Mouse (Mus musculus) hindbrain, embryonic 15.5 days (tissue): ENCODE measurements around the gene Nudt5. TPM values are rescaled to one million over a fixed set of nuclear protein-coding genes. Genes with fewer than 3 reads are reported as not detected.

ENCODE experiments used
- ATAC-seq: fragments of 200-750 bp; cut with Nextera tagmentation; 2 replicates; pipeline ENCODE4 v1.8.0; 2017; ENCODE audit warnings: low read depth, moderate number of reproducible peaks, moderate TSS enrichment; ENCODE audit not compliant: low FRiP score
- H3K27ac ChIP-seq: fragments of 300-500 bp; sonication (generic); replicated peaks from 2 replicates; pipeline ENCODE4 v1.5.1; 2015; ENCODE audit warnings: mild to moderate bottlenecking, inconsistent platforms
- H3K27me3 ChIP-seq: fragments of 300-500 bp; sonication (generic); 2 replicates; pipeline ENCODE4 v1.6.1; 2015; ENCODE audit warnings: control low read depth, inconsistent platforms
- H3K36me3 ChIP-seq: fragments of 300-500 bp; sonication (generic); 2 replicates; pipeline ENCODE4 v1.6.1; 2015; ENCODE audit warnings: control low read depth, inconsistent platforms
- H3K4me1 ChIP-seq: fragments of 300-500 bp; sonication (generic); replicated peaks from 2 replicates; pipeline ENCODE4 v1.6.1; 2015; ENCODE audit warnings: control low read depth, inconsistent platforms
- H3K4me2 ChIP-seq: fragments of 300-500 bp; sonication (generic); 2 replicates; pipeline ENCODE4 v1.6.1; 2015; ENCODE audit warnings: moderate library complexity, mild to moderate bottlenecking, inconsistent platforms
- H3K4me3 ChIP-seq: fragments of 300-500 bp; sonication (generic); 2 replicates; pipeline ENCODE4 v1.5.1; 2015; ENCODE audit warnings: mild to moderate bottlenecking, inconsistent platforms
- H3K9ac ChIP-seq: fragments of 300-500 bp; sonication (generic); 2 replicates; pipeline ENCODE4 v1.6.1; 2015; ENCODE audit warnings: inconsistent platforms
- H3K9me3 ChIP-seq: fragments of 300-500 bp; sonication (generic); 2 replicates; pipeline ENCODE4 v1.6.1; 2016; ENCODE audit warnings: control low read depth, inconsistent platforms
- WGBS: fragments of 180-500 bp; shearing (Covaris S2); methylation state at CpG from one replicate; pipeline ENCODE4 v1.1.7; 2015; 5-methylcytosine and 5-hydroxymethylcytosine counted together
- polyA plus RNA-seq: library from polyadenylated mRNA; unstranded; fragments of >200 nt; fragmentation: Nextera tagmentation; extraction: Ambion mirVana; gene quantifications from 2 replicates; pipeline ENCODE4 v1.2.1, GENCODE M21; 2015

The Nudt5 gene
- polyA plus RNA-seq, 1 experiment from 2014 or later, result 23.9 TPM

GRCm38 (mm10) chr2:5824213-5824612, 20.6 kb upstream of the Nudt5 start:
- H3K36me3 ChIP-seq, result peaks cover 32% of the 10 kb centered on the region
- no peaks in the 10 kb centered on the region for H3K9me3 ChIP-seq
- no peak overlapping the region for H3K9ac ChIP-seq
- no peak for ATAC-seq
- no peak overlapping the region for H3K4me2 ChIP-seq
- H3K4me1 ChIP-seq, result no peaks in the 10 kb centered on the region
- 21% methylated on average over 1 of the region's 1 CpGs for WGBS
- H3K27me3 ChIP-seq, result no peaks in the 10 kb centered on the region
- H3K4me3 ChIP-seq, result no peak overlapping the region
- H3K27ac ChIP-seq, result no peak overlapping the region

GRCm38 (mm10) chr2:5824685-5825084, 20.1 kb upstream of the Nudt5 start:
- ATAC-seq, result no peak
- 91% methylated on average over 5 of the region's 5 CpGs for WGBS
- Histone ChIP-seq H3K4me3 (no peak overlapping the region), H3K4me1 (no peaks in the 10 kb centered on the region), H3K9ac (no peak overlapping the region), H3K4me2 (no peak overlapping the region), H3K9me3 (no peaks in the 10 kb centered on the region), H3K27ac (no peak overlapping the region), H3K27me3 (no peaks in the 10 kb centered on the region), H3K36me3 (peaks cover 27% of the 10 kb centered on the region)

GRCm38 (mm10) chr2:5825265-5825913, 19.4 kb upstream of the Nudt5 start:
- Histone ChIP-seq H3K4me1 (no peaks in the 10 kb centered on the region), H3K36me3 (peaks cover 26% of the 10 kb centered on the region), H3K9ac (no peak overlapping the region), H3K4me3 (no peak overlapping the region), H3K4me2 (no peak overlapping the region), H3K9me3 (no peaks in the 10 kb centered on the region), H3K27ac (no peak overlapping the region), H3K27me3 (no peaks in the 10 kb centered on the region)
- WGBS, result 95% methylated on average over 5 of the region's 5 CpGs
- ATAC-seq, result no peak

GRCm38 (mm10) chr2:5840815-5841214, 4.0 kb upstream of the Nudt5 start:
- H3K4me3 ChIP-seq, result no peak overlapping the region
- H3K27me3 ChIP-seq, result no peaks in the 10 kb centered on the region
- no peaks in the 10 kb centered on the region for H3K9me3 ChIP-seq
- WGBS, result 96% methylated on average over 11 of the region's 11 CpGs
- H3K4me2 ChIP-seq, result no peak overlapping the region
- no peak for ATAC-seq
- peaks cover 11% of the 10 kb centered on the region for H3K4me1 ChIP-seq
- no peak overlapping the region for H3K9ac ChIP-seq
- H3K36me3 ChIP-seq, result peaks cover 52% of the 10 kb centered on the region
- no peak overlapping the region for H3K27ac ChIP-seq

DNA sequence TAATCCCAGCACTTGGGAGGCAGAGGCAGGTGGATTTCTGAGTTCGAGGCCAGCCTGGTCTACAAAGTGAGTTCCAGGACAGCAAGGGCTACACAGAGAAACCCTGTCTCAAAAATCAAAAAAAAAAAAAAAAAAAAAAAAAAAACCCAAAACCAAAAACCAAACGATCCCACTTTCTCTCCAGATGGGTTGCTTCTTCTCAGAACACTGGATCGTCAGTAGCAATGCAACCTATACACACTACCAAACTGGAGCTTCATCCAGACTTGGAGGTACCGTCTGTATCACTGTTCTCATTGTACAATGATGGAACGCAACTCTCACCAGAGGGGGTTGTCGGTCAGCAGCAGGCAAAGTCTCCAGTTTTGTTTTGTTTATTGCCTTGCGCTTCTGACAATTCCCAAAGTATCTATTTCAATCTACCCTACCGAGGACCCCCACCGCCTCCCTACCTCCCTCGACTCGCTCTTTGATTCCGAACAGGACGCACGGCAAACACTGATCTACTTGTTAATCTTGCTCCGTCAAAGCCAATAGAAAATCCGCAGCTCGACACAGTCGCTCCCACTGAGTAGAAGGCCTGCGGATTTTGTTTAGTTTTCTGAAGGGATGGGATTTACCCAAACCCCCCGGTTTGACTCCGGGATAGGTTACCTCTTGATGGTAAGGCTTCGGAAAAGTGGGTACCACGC, 492 bp upstream of the Nudt5 start:
- H3K4me1 ChIP-seq, result peaks cover 22% of the 10 kb centered on the region
- no peaks in the 10 kb centered on the region for H3K9me3 ChIP-seq
- no peaks in the 10 kb centered on the region for H3K27me3 ChIP-seq
- H3K4me2 ChIP-seq, result peak overlapping the region; percentile 63
- WGBS, result 5% methylated on average over 23 of the region's 23 CpGs
- peak overlapping the region; percentile 94 for H3K27ac ChIP-seq
- ATAC-seq, result peak; percentile 55
- peak overlapping the region; percentile 73 for H3K4me3 ChIP-seq
- H3K9ac ChIP-seq, result peak overlapping the region; percentile 72
- peaks cover 25% of the 10 kb centered on the region for H3K36me3 ChIP-seq

DNA sequence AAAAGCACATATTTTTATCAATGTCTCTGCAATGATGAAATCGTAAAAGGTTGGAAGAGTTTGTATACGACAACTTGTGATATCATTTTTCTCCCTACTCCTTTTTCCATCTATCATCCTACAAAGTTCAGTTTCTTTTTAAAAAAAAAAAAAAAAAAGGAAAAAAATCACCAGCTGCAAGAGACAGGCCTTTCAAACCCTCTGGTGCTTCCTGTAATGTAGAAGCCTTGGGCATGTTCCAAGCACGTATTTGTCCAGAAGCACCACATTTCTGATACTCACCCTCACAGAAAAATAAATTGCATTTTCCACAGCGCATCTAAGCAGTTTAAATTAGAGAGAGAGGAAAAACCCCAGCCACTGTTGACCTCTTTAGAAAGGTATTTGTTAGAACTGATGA, 1.0 kb downstream of the Nudt5 start:
- WGBS, result 37% methylated on average over 4 of the region's 4 CpGs
- Histone ChIP-seq H3K9ac (peak overlapping the region; percentile 72), H3K36me3 (peaks cover 10% of the 10 kb centered on the region), H3K9me3 (no peaks in the 10 kb centered on the region), H3K27ac (no peak overlapping the region), H3K4me1 (peaks cover 22% of the 10 kb centered on the region), H3K27me3 (no peaks in the 10 kb centered on the region), H3K4me3 (peak overlapping the region; percentile 73), H3K4me2 (peak overlapping the region; percentile 53)
- no peak for ATAC-seq

- no peak for ATAC-seq
- Histone ChIP-seq H3K27ac (no peak overlapping the region), H3K9ac (no peak overlapping the region), H3K4me1 (peaks cover 8% of the 10 kb centered on the region), H3K27me3 (no peaks in the 10 kb centered on the region), H3K36me3 (no peaks in the 10 kb centered on the region), H3K4me2 (no peak overlapping the region), H3K4me3 (no peak overlapping the region), H3K9me3 (no peaks in the 10 kb centered on the region)
- 93% methylated on average over 9 of the region's 9 CpGs for WGBS
Observed at GRCm38 (mm10) chr2:5851116-5851515, 6.3 kb downstream of the Nudt5 start.

GRCm38 (mm10) chr2:5851866-5852265, 7.0 kb downstream of the Nudt5 start:
- 88% methylated on average over 5 of the region's 5 CpGs for WGBS

GRCm38 (mm10) chr2:5862834-5863233, 18.0 kb downstream of the Nudt5 start, which contains the start of gene Gm13199:
Gene Gm13199 (minus strand): TSS chr2:5862934.
- H3K4me2 ChIP-seq, result no peak within 1 kb of the TSS
- WGBS, result 91% methylated on average over 3 of the region's 3 CpGs
- H3K27ac ChIP-seq, result no peak within 1 kb of the TSS
- H3K27me3 ChIP-seq, result no peaks in the 10 kb centered on the region
- H3K36me3 ChIP-seq, result peaks cover 37% of the 10 kb centered on the region
- ATAC-seq, result no peak
- no peaks in the 10 kb centered on the region for H3K4me1 ChIP-seq
- no peak within 1 kb of the TSS for H3K4me3 ChIP-seq
- H3K9me3 ChIP-seq, result no peaks in the 10 kb centered on the region
- no peak within 1 kb of the TSS for H3K9ac ChIP-seq

More at GRCm38 (mm10) chr2:5851866-5852265, 7.0 kb downstream of the Nudt5 start:
- Histone ChIP-seq H3K27me3 (no peaks in the 10 kb centered on the region), H3K4me3 (no peak overlapping the region), H3K27ac (no peak overlapping the region), H3K9me3 (no peaks in the 10 kb centered on the region), H3K36me3 (peaks cover 4% of the 10 kb centered on the region; the same call in 1 of the 2 replicates), H3K9ac (no peak overlapping the region), H3K4me2 (no peak overlapping the region), H3K4me1 (0 out of 2 replicates have a peak, but pooled peaks cover under 1% of the 10 kb centered on the region)
- no peak for ATAC-seq

GRCm38 (mm10) chr2:5867681-5868080, 22.9 kb downstream of the Nudt5 start:
- no peaks in the 10 kb centered on the region for H3K4me1 ChIP-seq
- no peak overlapping the region for H3K4me3 ChIP-seq
- H3K27ac ChIP-seq, result no peak overlapping the region
- WGBS, result 89% methylated on average over 2 of the region's 2 CpGs
- H3K4me2 ChIP-seq, result no peak overlapping the region
- peaks cover 43% of the 10 kb centered on the region for H3K36me3 ChIP-seq
- H3K27me3 ChIP-seq, result no peaks in the 10 kb centered on the region
- H3K9ac ChIP-seq, result no peak overlapping the region
- no peak for ATAC-seq
- no peaks in the 10 kb centered on the region for H3K9me3 ChIP-seq

- no peak overlapping the region for H3K27ac ChIP-seq
- no peaks in the 10 kb centered on the region for H3K4me1 ChIP-seq
- ATAC-seq, result no peak
- no peak overlapping the region for H3K4me3 ChIP-seq
- 91% methylated on average over 5 of the region's 5 CpGs for WGBS
- H3K9me3 ChIP-seq, result no peaks in the 10 kb centered on the region
- H3K4me2 ChIP-seq, result no peak overlapping the region
- no peaks in the 10 kb centered on the region for H3K27me3 ChIP-seq
- H3K36me3 ChIP-seq, result peaks cover 53% of the 10 kb centered on the region
- no peak overlapping the region for H3K9ac ChIP-seq
Observed at GRCm38 (mm10) chr2:5869746-5870145, 24.9 kb downstream of the Nudt5 start.

DNA sequence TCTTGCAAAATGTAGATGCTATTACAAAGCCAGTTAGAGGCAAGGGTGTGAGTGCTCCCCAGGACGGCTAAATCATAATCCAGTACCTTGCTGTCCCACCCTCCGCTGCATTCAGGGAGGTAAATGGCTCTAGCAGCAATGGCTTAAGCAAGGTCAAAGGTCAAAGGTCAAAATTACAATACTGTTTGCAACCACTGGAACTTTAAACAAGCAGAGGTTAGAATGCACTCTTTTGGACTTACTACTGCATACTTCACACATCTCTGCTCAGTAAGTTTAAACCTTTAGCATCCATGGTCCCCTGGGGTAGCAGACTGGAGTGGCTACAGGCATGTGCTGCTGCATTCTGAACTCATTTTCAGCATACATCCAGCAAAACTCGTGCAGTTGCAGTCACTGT, 32.6 kb downstream of the Nudt5 start:
- Histone ChIP-seq H3K4me3 (no peak overlapping the region), H3K9ac (no peak overlapping the region), H3K36me3 (peaks cover 72% of the 10 kb centered on the region), H3K27ac (no peak overlapping the region), H3K9me3 (no peaks in the 10 kb centered on the region), H3K27me3 (no peaks in the 10 kb centered on the region), H3K4me1 (no peaks in the 10 kb centered on the region), H3K4me2 (no peak overlapping the region)
- 74% methylated on average over 3 of the region's 3 CpGs for WGBS
- no peak for ATAC-seq
